Comparison of ENCODE assay signal across 15 mouse cellular contexts in genomic region chr11:43239804-43240203, GRCm38 (mm10).
"Had no signal": no experiment of that assay in that cellular context is flagged by ENCODE, and none has a peak within 500 bp of the region (broad histone marks: within the 10 kb centered on the region; RNA-seq: fewer than 3 reads in every experiment).

No protein-coding gene starts in this region.

- H3K4me1 ChIP-seq: neural tube, embryonic 13.5 days; stomach, embryonic 15.5 days had no signal

- H3K9ac ChIP-seq: neural tube, embryonic 13.5 days; neural tube, embryonic 15.5 days; stomach, embryonic 15.5 days had no signal

- DNase-seq: right cerebral cortex, adult 18-20 months; right cerebral cortex, postnatal 14 days; right cerebral cortex, postnatal 25 days; right cerebral cortex, postnatal 4 days; spleen, adult 18-20 months; thymus, adult 18-20 months; thymus, adult 2 months; thymus, postnatal 14 days; thymus, postnatal 25 days; thymus, postnatal 36 days; thymus, postnatal 4 days had no signal

- H3K4me2 ChIP-seq: neural tube, embryonic 13.5 days; neural tube, embryonic 15.5 days; stomach, embryonic 15.5 days had no signal

- H3K4me3 ChIP-seq: neural tube, embryonic 13.5 days; neural tube, embryonic 15.5 days; stomach, embryonic 15.5 days had no signal

- H3K27me3 ChIP-seq: neural tube, embryonic 13.5 days; neural tube, embryonic 15.5 days; stomach, embryonic 15.5 days had no signal

- H3K27ac ChIP-seq: neural tube, embryonic 13.5 days; neural tube, embryonic 15.5 days; stomach, embryonic 15.5 days; stomach, postnatal 0 days had no signal

- H3K9me3 ChIP-seq: neural tube, embryonic 13.5 days; neural tube, embryonic 15.5 days; stomach, embryonic 15.5 days had no signal

- H3K36me3 ChIP-seq: neural tube, embryonic 13.5 days; neural tube, embryonic 15.5 days; stomach, embryonic 15.5 days had no signal
